Mouse (Mus musculus): ENCODE results near the gene Olfr145. TPM values are rescaled to one million over a fixed set of nuclear protein-coding genes. Genes with fewer than 3 reads are reported as not detected.

The Olfr145 gene
- total and polyA plus RNA-seq, 2 experiments from 2014 or later: not detected

GRCm38 (mm10) chr9:37890960-37891359, 5.6 kb upstream of the Olfr145 start:
- Histone ChIP-seq H3K4me1 (ENCODE audit: insufficient read depth, low read length) (no peaks in the 10 kb centered on the region), H3K9me3 (ENCODE audit: low read length) (no peaks in the 10 kb centered on the region), H3K36me3 (ENCODE audit: insufficient read depth, low read length) (no peaks in the 10 kb centered on the region), H3K27ac (no peak overlapping the region), H3K4me2 (ENCODE audit: low read depth, low read length) (no peak overlapping the region), H3K27me3 (ENCODE audit: insufficient read depth, low read length) (no peaks in the 10 kb centered on the region), H3K4me3 (ENCODE audit: low read length) (no peak overlapping the region), H3K9ac (replicated peaks; ENCODE audit: low read length) (no peak overlapping the region)
- WGBS: 15% methylated on average over 2 of the region's 2 CpGs
- DNase-seq (ENCODE audit: low spot score) (peak; percentile 40), ATAC-seq (no peak)
- TF ChIP-seq CTCF (IDR thresholded peaks at IDR 0.05; ENCODE audit: low read depth): no peak

- Histone ChIP-seq H3K4me2 (ENCODE audit: low read depth, low read length) (no peak overlapping the region), H3K4me1 (ENCODE audit: insufficient read depth, low read length) (no peaks in the 10 kb centered on the region), H3K27ac (no peak overlapping the region), H3K4me3 (ENCODE audit: low read length) (no peak overlapping the region), H3K36me3 (ENCODE audit: insufficient read depth, low read length) (no peaks in the 10 kb centered on the region), H3K9me3 (ENCODE audit: low read length) (no peaks in the 10 kb centered on the region), H3K27me3 (ENCODE audit: insufficient read depth, low read length) (no peaks in the 10 kb centered on the region), H3K9ac (replicated peaks; ENCODE audit: low read length) (no peak overlapping the region)
- ATAC-seq: no peak
- 72% methylated on average over 3 of the region's 3 CpGs for WGBS
- no peak for DNase-seq (ENCODE audit: low spot score)
- TF ChIP-seq CTCF (IDR thresholded peaks at IDR 0.05; ENCODE audit: low read depth): no peak
Observed at GRCm38 (mm10) chr9:37905555-37905954, 9.0 kb downstream of the Olfr145 start.

DNA sequence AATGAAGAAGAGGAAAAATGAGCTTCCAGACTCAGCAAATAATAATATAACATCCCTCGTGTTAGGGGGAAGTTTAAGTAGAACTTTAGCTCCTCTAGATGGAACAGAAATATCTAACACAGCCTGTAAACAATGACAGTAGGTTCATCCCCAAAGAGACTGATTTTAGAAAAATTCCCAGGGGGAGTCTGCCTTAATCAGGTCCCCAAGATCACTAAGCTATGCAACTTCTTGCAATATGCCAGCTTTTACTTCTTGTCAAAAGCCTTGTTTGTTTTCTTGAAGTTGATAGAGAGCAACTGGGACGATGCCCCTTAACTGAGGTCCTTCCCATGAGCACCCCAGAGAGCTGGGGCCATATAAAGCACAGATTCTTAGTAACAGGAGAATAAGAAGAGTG, 21.0 kb downstream of the Olfr145 start, which contains the start of gene Olfr878:
TSS of gene Olfr878 (plus strand) at position 301 of the 400 bp plus-strand sequence.
- Histone ChIP-seq H3K27me3 (ENCODE audit: insufficient read depth, low read length) (no peaks in the 10 kb centered on the region), H3K4me2 (ENCODE audit: low read depth, low read length) (no peak within 1 kb of the TSS), H3K9ac (replicated peaks; ENCODE audit: low read length) (no peak within 1 kb of the TSS), H3K9me3 (ENCODE audit: low read length) (no peaks in the 10 kb centered on the region), H3K27ac (no peak within 1 kb of the TSS), H3K4me1 (ENCODE audit: insufficient read depth, low read length) (no peaks in the 10 kb centered on the region), H3K36me3 (ENCODE audit: insufficient read depth, low read length) (no peaks in the 10 kb centered on the region), H3K4me3 (ENCODE audit: low read length) (no peak within 1 kb of the TSS)
- DNase-seq (ENCODE audit: low spot score) (no peak), ATAC-seq (no peak)
- no peak for TF ChIP-seq CTCF (IDR thresholded peaks at IDR 0.05; ENCODE audit: low read depth)
- 81% methylated on average over 2 of the region's 2 CpGs for WGBS

GRCm38 (mm10) chr9:37918018-37918417, 21.5 kb downstream of the Olfr145 start:
- no peaks in the 10 kb centered on the region for H3K4me1 ChIP-seq (ENCODE audit: insufficient read depth, low read length)
- DNase-seq (ENCODE audit: low spot score) (no peak), ATAC-seq (no peak)
- H3K27me3 ChIP-seq (ENCODE audit: insufficient read depth, low read length): no peaks in the 10 kb centered on the region
- H3K4me2 ChIP-seq (ENCODE audit: low read depth, low read length): no peak overlapping the region
- no peak overlapping the region for H3K9ac ChIP-seq (replicated peaks; ENCODE audit: low read length)
- no peaks in the 10 kb centered on the region for H3K36me3 ChIP-seq (ENCODE audit: insufficient read depth, low read length)
- H3K27ac ChIP-seq: no peak overlapping the region
- TF ChIP-seq CTCF (IDR thresholded peaks at IDR 0.05; ENCODE audit: low read depth): no peak
- H3K9me3 ChIP-seq (ENCODE audit: low read length): no peaks in the 10 kb centered on the region
- H3K4me3 ChIP-seq (ENCODE audit: low read length): no peak overlapping the region
- WGBS: 39% methylated on average over 1 of the region's 1 CpGs

GRCm38 (mm10) chr9:37924194-37924593, 27.7 kb downstream of the Olfr145 start:
- no peaks in the 10 kb centered on the region for H3K36me3 ChIP-seq (ENCODE audit: insufficient read depth, low read length)
- H3K27me3 ChIP-seq (ENCODE audit: insufficient read depth, low read length): no peaks in the 10 kb centered on the region
- WGBS: 88% methylated on average over 5 of the region's 5 CpGs
- DNase-seq (ENCODE audit: low spot score) (no peak), ATAC-seq (no peak)
- no peak for TF ChIP-seq CTCF (IDR thresholded peaks at IDR 0.05; ENCODE audit: low read depth)
- H3K27ac ChIP-seq: no peak overlapping the region
- no peaks in the 10 kb centered on the region for H3K9me3 ChIP-seq (ENCODE audit: low read length)
- no peak overlapping the region for H3K4me3 ChIP-seq (ENCODE audit: low read length)
- no peak overlapping the region for H3K4me2 ChIP-seq (ENCODE audit: low read depth, low read length)
- H3K4me1 ChIP-seq (ENCODE audit: insufficient read depth, low read length): no peaks in the 10 kb centered on the region
- H3K9ac ChIP-seq (replicated peaks; ENCODE audit: low read length): no peak overlapping the region

DNA sequence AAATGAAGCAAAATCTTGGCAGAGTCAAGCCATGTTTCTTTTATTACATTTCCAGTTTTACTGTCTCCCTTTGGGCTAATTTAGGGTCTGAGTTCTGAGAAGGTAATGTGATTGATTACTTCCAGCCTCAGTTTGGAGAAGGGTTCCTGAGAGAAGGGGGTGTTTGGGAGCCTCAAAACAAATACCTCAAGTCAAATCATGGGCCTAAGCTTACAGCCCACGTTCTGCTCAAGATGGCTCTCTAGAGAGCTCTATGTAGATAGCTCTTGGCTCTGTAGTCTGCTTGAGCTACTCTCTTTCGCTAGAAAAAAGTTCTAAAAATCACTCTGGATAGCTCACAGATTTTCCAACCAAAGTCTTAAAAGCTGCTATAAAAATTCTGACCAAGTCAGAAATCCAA, 28.9 kb downstream of the Olfr145 start:
- Histone ChIP-seq H3K9me3 (ENCODE audit: low read length) (no peaks in the 10 kb centered on the region), H3K27ac (no peak overlapping the region), H3K9ac (replicated peaks; ENCODE audit: low read length) (no peak overlapping the region), H3K4me1 (ENCODE audit: insufficient read depth, low read length) (no peaks in the 10 kb centered on the region), H3K4me3 (ENCODE audit: low read length) (no peak overlapping the region), H3K4me2 (ENCODE audit: low read depth, low read length) (no peak overlapping the region), H3K36me3 (ENCODE audit: insufficient read depth, low read length) (no peaks in the 10 kb centered on the region), H3K27me3 (ENCODE audit: insufficient read depth, low read length) (no peaks in the 10 kb centered on the region)
- ATAC-seq (no peak), DNase-seq (ENCODE audit: low spot score) (no peak)
- 65% methylated on average over 2 of the region's 2 CpGs for WGBS
- TF ChIP-seq CTCF (IDR thresholded peaks at IDR 0.05; ENCODE audit: low read depth): no peak

GRCm38 (mm10) chr9:37926019-37927013, 29.8 kb downstream of the Olfr145 start:
- ATAC-seq (no peak), DNase-seq (ENCODE audit: low spot score) (no peak)
- WGBS: 58% methylated on average over 3 of the region's 3 CpGs
- no peaks in the 10 kb centered on the region for H3K9me3 ChIP-seq (ENCODE audit: low read length)
- H3K27ac ChIP-seq: no peak overlapping the region
- no peaks in the 10 kb centered on the region for H3K27me3 ChIP-seq (ENCODE audit: insufficient read depth, low read length)
- H3K4me2 ChIP-seq (ENCODE audit: low read depth, low read length): no peak overlapping the region
- no peak for TF ChIP-seq CTCF (IDR thresholded peaks at IDR 0.05; ENCODE audit: low read depth)
- no peaks in the 10 kb centered on the region for H3K36me3 ChIP-seq (ENCODE audit: insufficient read depth, low read length)
- H3K4me3 ChIP-seq (ENCODE audit: low read length): no peak overlapping the region
- no peaks in the 10 kb centered on the region for H3K4me1 ChIP-seq (ENCODE audit: insufficient read depth, low read length)
- H3K9ac ChIP-seq (replicated peaks; ENCODE audit: low read length): no peak overlapping the region

Measured in hindbrain, postnatal 0 days (tissue).